Mouse (Mus musculus): ENCODE measurements around the gene Col19a1. TPM values are rescaled to one million over a fixed set of nuclear protein-coding genes. Genes with fewer than 3 reads are reported as not detected.

Col19a1 gene
- polyA plus RNA-seq, 1 experiment from 2014 or later, result 0.45 TPM

DNA sequence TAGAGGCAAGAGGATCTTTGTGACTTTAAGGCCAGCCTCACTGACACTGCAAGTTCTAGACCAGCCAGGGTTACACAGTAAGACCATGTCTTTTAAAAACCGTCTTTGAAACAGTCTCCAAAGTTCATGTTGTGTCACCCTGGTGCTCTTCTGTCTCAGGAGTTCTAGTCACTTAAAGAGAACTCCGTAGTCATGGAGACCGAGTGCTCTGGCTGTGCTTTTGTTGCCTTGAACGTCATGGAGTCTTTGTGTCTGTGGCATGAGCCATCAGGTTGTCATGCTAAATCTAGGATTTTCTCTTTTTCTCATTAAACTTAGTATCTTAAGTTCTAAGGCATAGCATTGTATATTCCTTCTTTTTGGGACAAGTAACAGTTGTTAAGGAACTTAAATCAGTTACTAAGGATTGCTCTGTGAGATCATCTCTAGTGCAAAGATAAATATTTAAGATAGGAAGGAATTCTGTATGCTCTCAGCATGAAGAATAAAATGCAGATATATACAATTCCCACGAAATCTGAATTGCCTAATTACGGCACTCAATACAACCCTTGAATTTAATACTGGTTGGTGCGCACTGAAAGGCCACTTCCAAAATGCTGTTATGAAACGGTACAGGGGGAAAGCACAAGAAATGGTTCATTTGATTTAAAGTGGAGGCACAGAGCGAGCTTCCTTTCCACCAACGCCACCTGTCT, 134.6 kb downstream of the Col19a1 start:
- Histone ChIP-seq H3K4me2 (ENCODE audit: low read depth, low read length) (no peak overlapping the region), H3K9ac (replicated peaks; ENCODE audit: low read length) (no peak overlapping the region), H3K36me3 (replicated peaks; ENCODE audit: control insufficient read depth, insufficient read depth, low read depth, low read length) (no peaks in the 10 kb centered on the region), H3K27ac (replicated peaks; ENCODE audit: low read depth, low read length) (no peak overlapping the region), H3K4me3 (ENCODE audit: low read depth, low read length) (no peak overlapping the region), H3K4me1 (ENCODE audit: control insufficient read depth, insufficient read depth, low read length) (no peaks in the 10 kb centered on the region), H3K9me3 (replicated peaks; ENCODE audit: control insufficient read depth, low read length) (no peaks in the 10 kb centered on the region), H3K27me3 (ENCODE audit: control insufficient read depth, insufficient read depth, low read length) (no peaks in the 10 kb centered on the region)
- no peak for ATAC-seq (replicated peaks; ENCODE audit: insufficient number of reproducible peaks, low FRiP score, low TSS enrichment, low read depth)
- WGBS, result 62% methylated on average over 10 of the region's 10 CpGs
- no peak for DNase-seq (ENCODE audit: low spot score)

DNA sequence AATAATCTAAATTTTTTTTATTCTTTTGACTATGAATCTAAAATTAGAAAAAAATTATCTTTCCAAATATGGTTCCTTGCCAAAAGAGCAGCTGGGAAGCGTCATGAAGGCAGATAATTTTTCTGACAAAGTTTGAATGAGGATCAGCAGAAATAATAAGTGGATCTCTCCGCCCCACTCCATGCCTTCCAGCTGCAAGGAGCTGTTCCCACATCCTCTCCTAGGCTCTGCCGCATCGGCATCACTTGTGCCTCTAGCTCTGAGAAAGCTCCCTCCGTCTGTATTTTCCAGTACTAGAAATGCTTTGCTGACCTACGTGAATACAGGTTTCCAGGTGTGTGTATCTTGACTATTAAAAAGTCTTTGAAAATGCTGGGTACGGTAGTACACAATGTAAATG, 135.1 kb downstream of the Col19a1 start:
- H3K27ac ChIP-seq (replicated peaks; ENCODE audit: low read depth, low read length), result no peak overlapping the region
- H3K27me3 ChIP-seq (ENCODE audit: control insufficient read depth, insufficient read depth, low read length), result no peaks in the 10 kb centered on the region
- no peaks in the 10 kb centered on the region for H3K9me3 ChIP-seq (replicated peaks; ENCODE audit: control insufficient read depth, low read length)
- H3K4me3 ChIP-seq (ENCODE audit: low read depth, low read length), result no peak overlapping the region
- DNase-seq (ENCODE audit: low spot score), result no peak
- no peak overlapping the region for H3K4me2 ChIP-seq (ENCODE audit: low read depth, low read length)
- no peak for ATAC-seq (replicated peaks; ENCODE audit: insufficient number of reproducible peaks, low FRiP score, low TSS enrichment, low read depth)
- H3K9ac ChIP-seq (replicated peaks; ENCODE audit: low read length), result no peak overlapping the region
- 80% methylated on average over 7 of the region's 7 CpGs for WGBS
- no peaks in the 10 kb centered on the region for H3K4me1 ChIP-seq (ENCODE audit: control insufficient read depth, insufficient read depth, low read length)
- H3K36me3 ChIP-seq (replicated peaks; ENCODE audit: control insufficient read depth, insufficient read depth, low read depth, low read length), result no peaks in the 10 kb centered on the region

DNA sequence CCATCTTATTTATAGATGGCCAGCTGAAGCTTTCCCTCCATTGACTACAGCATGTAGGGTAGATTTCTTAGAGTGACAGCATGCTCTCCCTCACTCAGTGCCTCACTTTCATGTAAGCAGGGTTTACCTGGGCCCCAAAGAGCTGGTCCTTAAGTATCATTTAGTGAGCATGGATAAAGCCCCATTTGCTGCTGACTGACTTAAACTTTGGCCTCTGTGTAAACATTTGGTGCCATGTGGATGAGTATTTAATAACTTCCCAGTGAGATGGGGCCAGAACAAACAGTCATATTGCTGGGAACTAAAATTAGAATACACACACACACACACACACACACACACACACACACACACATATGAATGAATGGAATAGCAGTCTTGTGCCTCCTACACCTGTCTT, 149.8 kb downstream of the Col19a1 start:
- Histone ChIP-seq H3K9ac (replicated peaks; ENCODE audit: low read length) (no peak overlapping the region), H3K4me1 (ENCODE audit: control insufficient read depth, insufficient read depth, low read length) (no peaks in the 10 kb centered on the region), H3K9me3 (replicated peaks; ENCODE audit: control insufficient read depth, low read length) (no peaks in the 10 kb centered on the region), H3K36me3 (replicated peaks; ENCODE audit: control insufficient read depth, insufficient read depth, low read depth, low read length) (no peaks in the 10 kb centered on the region), H3K4me2 (ENCODE audit: low read depth, low read length) (no peak overlapping the region), H3K27me3 (ENCODE audit: control insufficient read depth, insufficient read depth, low read length) (no peaks in the 10 kb centered on the region), H3K4me3 (ENCODE audit: low read depth, low read length) (no peak overlapping the region), H3K27ac (replicated peaks; ENCODE audit: low read depth, low read length) (no peak overlapping the region)
- DNase-seq (ENCODE audit: low spot score), result no peak
- no peak for ATAC-seq (replicated peaks; ENCODE audit: insufficient number of reproducible peaks, low FRiP score, low TSS enrichment, low read depth)

DNA sequence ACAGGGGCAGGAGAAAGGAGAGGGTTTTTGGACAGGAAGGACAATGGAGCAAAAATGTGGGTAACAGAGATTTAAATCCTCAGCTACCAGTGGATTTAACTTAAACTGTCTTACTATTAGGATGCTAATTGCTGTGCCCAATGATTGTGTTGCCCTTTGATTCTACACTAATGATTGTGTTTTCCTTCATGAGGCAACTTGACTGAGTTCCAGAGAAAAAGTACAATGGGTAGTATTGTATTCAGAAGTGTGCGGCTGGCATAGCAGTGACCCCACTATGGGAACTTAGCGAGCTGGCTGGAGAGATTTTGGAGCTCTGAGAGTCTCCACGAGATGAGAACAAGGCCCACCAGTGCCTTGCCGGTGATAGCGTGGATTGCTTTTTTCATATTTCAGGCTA, 159.0 kb downstream of the Col19a1 start:
- H3K4me1 ChIP-seq (ENCODE audit: control insufficient read depth, insufficient read depth, low read length), result no peaks in the 10 kb centered on the region
- H3K27me3 ChIP-seq (ENCODE audit: control insufficient read depth, insufficient read depth, low read length), result no peaks in the 10 kb centered on the region
- H3K9ac ChIP-seq (replicated peaks; ENCODE audit: low read length), result no peak overlapping the region
- WGBS, result 74% methylated on average over 5 of the region's 5 CpGs
- H3K4me2 ChIP-seq (ENCODE audit: low read depth, low read length), result no peak overlapping the region
- DNase-seq (ENCODE audit: low spot score) (no peak), ATAC-seq (replicated peaks; ENCODE audit: insufficient number of reproducible peaks, low FRiP score, low TSS enrichment, low read depth) (no peak)
- H3K36me3 ChIP-seq (replicated peaks; ENCODE audit: control insufficient read depth, insufficient read depth, low read depth, low read length), result no peaks in the 10 kb centered on the region
- no peaks in the 10 kb centered on the region for H3K9me3 ChIP-seq (replicated peaks; ENCODE audit: control insufficient read depth, low read length)
- no peak overlapping the region for H3K27ac ChIP-seq (replicated peaks; ENCODE audit: low read depth, low read length)
- no peak overlapping the region for H3K4me3 ChIP-seq (ENCODE audit: low read depth, low read length)

DNA sequence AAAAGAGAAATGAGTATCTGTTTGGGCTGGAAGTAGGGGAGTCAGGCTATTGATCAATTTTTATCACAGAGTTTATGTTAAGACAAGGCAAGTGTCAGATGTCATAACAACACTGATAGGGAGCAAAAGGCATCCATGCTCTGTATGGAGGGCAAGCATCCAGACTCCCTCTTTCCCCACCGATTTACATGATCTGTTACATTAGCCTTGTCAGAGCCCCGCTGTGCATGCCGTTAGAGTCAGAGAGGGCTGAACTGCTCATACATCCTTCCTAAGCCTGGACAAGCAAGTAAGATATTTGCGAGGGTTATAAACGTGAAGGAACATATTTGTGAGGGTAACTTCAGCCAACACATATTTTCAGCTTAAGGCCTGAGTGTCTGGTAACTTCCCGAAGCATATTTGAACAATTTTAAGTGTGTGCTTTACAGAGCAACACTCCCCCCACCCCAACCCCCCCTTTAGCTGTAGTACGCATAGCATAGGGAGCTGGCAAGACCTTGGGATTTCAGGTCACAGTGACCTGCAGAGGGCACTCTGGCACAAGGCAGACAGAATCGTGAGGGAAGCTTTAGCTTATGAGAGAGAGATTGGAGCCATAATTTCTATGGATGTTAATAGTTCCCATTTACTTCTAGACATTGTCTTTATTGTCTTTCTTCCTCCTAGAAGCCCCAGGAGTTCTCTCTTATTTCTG, 209.0 kb downstream of the Col19a1 start:
- 43% methylated on average over 8 of the region's 8 CpGs for WGBS
- Histone ChIP-seq H3K27ac (replicated peaks; ENCODE audit: low read depth, low read length) (no peak overlapping the region), H3K27me3 (ENCODE audit: control insufficient read depth, insufficient read depth, low read length) (no peaks in the 10 kb centered on the region), H3K9ac (replicated peaks; ENCODE audit: low read length) (no peak overlapping the region), H3K4me1 (ENCODE audit: control insufficient read depth, insufficient read depth, low read length) (no peaks in the 10 kb centered on the region), H3K4me3 (ENCODE audit: low read depth, low read length) (no peak overlapping the region), H3K36me3 (replicated peaks; ENCODE audit: control insufficient read depth, insufficient read depth, low read depth, low read length) (no peaks in the 10 kb centered on the region), H3K9me3 (replicated peaks; ENCODE audit: control insufficient read depth, low read length) (no peaks in the 10 kb centered on the region), H3K4me2 (ENCODE audit: low read depth, low read length) (no peak overlapping the region)
- no peak for ATAC-seq (replicated peaks; ENCODE audit: insufficient number of reproducible peaks, low FRiP score, low TSS enrichment, low read depth)
- peak; percentile 63 for DNase-seq (ENCODE audit: low spot score)

DNA sequence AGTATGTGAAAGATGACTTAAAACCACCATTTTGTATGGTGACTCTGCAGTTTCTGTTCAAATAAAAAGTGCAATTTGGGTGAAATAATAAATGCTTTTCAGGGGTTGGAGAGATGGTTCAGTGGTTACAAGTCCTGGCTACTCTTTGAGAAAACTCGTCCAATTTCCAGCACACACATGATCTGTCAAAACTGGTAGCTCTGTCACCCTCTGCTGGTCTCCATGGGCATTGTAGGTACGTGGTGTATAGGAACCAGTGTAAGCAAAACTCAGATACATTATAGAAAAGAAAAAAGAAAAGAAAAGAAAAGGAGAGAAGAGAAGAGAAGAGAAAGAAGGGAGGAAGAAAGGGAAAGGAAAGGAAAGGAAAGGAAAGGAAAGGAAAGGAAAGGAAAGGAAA, 212.4 kb downstream of the Col19a1 start:
- Histone ChIP-seq H3K27ac (replicated peaks; ENCODE audit: low read depth, low read length) (no peak overlapping the region), H3K27me3 (ENCODE audit: control insufficient read depth, insufficient read depth, low read length) (no peaks in the 10 kb centered on the region), H3K4me3 (ENCODE audit: low read depth, low read length) (no peak overlapping the region), H3K9ac (replicated peaks; ENCODE audit: low read length) (no peak overlapping the region), H3K36me3 (replicated peaks; ENCODE audit: control insufficient read depth, insufficient read depth, low read depth, low read length) (no peaks in the 10 kb centered on the region), H3K4me2 (ENCODE audit: low read depth, low read length) (no peak overlapping the region), H3K9me3 (replicated peaks; ENCODE audit: control insufficient read depth, low read length) (no peaks in the 10 kb centered on the region), H3K4me1 (ENCODE audit: control insufficient read depth, insufficient read depth, low read length) (no peaks in the 10 kb centered on the region)
- ATAC-seq (replicated peaks; ENCODE audit: insufficient number of reproducible peaks, low FRiP score, low TSS enrichment, low read depth), result no peak
- 28% methylated on average over 2 of the region's 2 CpGs for WGBS
- peak; percentile 72 for DNase-seq (ENCODE audit: low spot score)

DNA sequence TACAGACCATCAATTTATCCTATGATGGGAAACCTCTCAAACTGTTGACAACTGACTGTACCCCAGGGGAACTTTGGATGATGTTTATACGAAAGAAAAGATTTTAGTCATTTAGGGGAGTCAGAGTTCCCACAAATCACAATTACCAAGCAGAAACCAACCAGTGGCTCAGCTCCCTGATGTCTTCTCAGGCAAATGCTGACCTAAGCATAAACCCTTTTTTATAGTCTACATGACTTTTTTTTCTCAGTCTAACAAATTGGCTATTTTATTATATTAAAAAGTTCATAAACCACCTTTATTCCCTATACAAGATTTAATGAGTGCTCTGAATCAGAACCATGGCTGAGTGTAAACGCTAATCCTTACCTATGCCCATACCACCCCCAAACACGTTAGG, 213.6 kb downstream of the Col19a1 start:
- Histone ChIP-seq H3K9me3 (replicated peaks; ENCODE audit: control insufficient read depth, low read length) (no peaks in the 10 kb centered on the region), H3K4me3 (ENCODE audit: low read depth, low read length) (no peak overlapping the region), H3K27ac (replicated peaks; ENCODE audit: low read depth, low read length) (no peak overlapping the region), H3K4me1 (ENCODE audit: control insufficient read depth, insufficient read depth, low read length) (no peaks in the 10 kb centered on the region), H3K9ac (replicated peaks; ENCODE audit: low read length) (no peak overlapping the region), H3K27me3 (ENCODE audit: control insufficient read depth, insufficient read depth, low read length) (no peaks in the 10 kb centered on the region), H3K4me2 (ENCODE audit: low read depth, low read length) (no peak overlapping the region), H3K36me3 (replicated peaks; ENCODE audit: control insufficient read depth, insufficient read depth, low read depth, low read length) (no peaks in the 10 kb centered on the region)
- WGBS, result 84% methylated on average over 3 of the region's 3 CpGs
- no peak for DNase-seq (ENCODE audit: low spot score)
- ATAC-seq (replicated peaks; ENCODE audit: insufficient number of reproducible peaks, low FRiP score, low TSS enrichment, low read depth), result no peak

DNA sequence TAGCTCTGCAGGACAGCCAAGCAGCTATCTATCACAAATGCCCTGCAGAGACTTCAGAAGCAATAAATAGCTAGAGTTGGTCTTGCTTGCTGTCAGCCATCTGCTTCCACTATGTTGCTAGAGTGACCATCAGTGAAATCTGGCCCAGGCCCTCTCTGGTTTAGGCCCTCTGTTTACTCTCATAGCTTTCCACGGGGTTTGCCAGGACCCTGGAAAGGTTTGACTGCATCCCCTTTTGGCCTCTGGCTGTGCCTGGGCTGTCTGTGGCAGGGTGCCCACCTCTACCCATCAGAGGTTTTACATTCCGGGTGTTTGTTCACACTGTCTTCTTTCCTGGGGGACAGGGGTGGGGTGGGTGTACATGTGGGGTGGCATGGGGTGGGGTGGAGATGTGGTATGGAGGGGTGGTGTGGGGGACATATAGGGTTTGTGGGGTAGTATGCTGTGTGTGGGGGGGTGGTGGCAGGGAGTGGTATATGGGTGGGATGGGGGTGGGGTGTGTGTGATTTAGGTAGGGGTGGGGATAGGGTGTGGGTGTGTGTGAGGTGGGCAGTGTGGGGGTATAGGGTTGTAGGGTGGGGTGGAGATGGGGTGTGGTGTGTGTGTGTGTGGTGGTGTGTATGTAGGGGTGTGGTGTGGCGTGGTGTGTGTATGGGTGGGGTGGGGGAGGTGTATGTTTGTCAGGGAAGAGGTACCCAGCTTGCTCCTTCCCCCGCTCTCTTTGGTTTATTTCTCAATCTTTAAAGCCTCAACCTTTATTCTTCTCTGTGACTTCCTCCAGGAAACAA, 214.6 kb downstream of the Col19a1 start:
- H3K9ac ChIP-seq (replicated peaks; ENCODE audit: low read length), result no peak overlapping the region
- DNase-seq (ENCODE audit: low spot score) (no peak), ATAC-seq (replicated peaks; ENCODE audit: insufficient number of reproducible peaks, low FRiP score, low TSS enrichment, low read depth) (no peak)
- WGBS, result 81% methylated on average over 4 of the region's 4 CpGs
- no peaks in the 10 kb centered on the region for H3K27me3 ChIP-seq (ENCODE audit: control insufficient read depth, insufficient read depth, low read length)
- no peaks in the 10 kb centered on the region for H3K4me1 ChIP-seq (ENCODE audit: control insufficient read depth, insufficient read depth, low read length)
- no peaks in the 10 kb centered on the region for H3K9me3 ChIP-seq (replicated peaks; ENCODE audit: control insufficient read depth, low read length)
- no peaks in the 10 kb centered on the region for H3K36me3 ChIP-seq (replicated peaks; ENCODE audit: control insufficient read depth, insufficient read depth, low read depth, low read length)
- H3K4me2 ChIP-seq (ENCODE audit: low read depth, low read length), result no peak overlapping the region
- H3K27ac ChIP-seq (replicated peaks; ENCODE audit: low read depth, low read length), result no peak overlapping the region
- no peak overlapping the region for H3K4me3 ChIP-seq (ENCODE audit: low read depth, low read length)

All from embryonic facial prominence, embryonic 11.5 days (tissue).